Mouse (Mus musculus) kidney, adult 2 months (tissue): ENCODE results near the gene Rbms1. TPM values are rescaled to one million over a fixed set of nuclear protein-coding genes. Genes with fewer than 3 reads are reported as not detected.
A peak's percentile ranks its signal among the peaks of the same experiment; 100 is the strongest.

Experiments used
- DNase-seq: peaks from one replicate; pipeline ENCODE4 v3.0.0; 2021
- H3K27ac ChIP-seq: fragments of 200-500 bp; 2 replicates; pipeline ENCODE4 v1.5.1; 2012; ENCODE audit warnings: low read depth, low read length, control low read depth, inconsistent platforms; ENCODE audit not compliant: insufficient read depth
- H3K27me3 ChIP-seq: fragments of 200-500 bp; replicated peaks from 2 replicates; pipeline ENCODE4 v1.6.1; 2012; ENCODE audit warnings: mild to moderate bottlenecking, moderate library complexity, low read length, inconsistent platforms; ENCODE audit not compliant: control insufficient read depth, insufficient read depth
- H3K36me3 ChIP-seq: fragments of 200-500 bp; 2 replicates; pipeline ENCODE4 v1.6.1; 2012; ENCODE audit warnings: mild to moderate bottlenecking, moderate library complexity, low read length, inconsistent platforms; ENCODE audit not compliant: control insufficient read depth, insufficient read depth
- H3K4me1 ChIP-seq: fragments of 200-500 bp; 2 replicates; pipeline ENCODE4 v1.6.1; 2011; ENCODE audit warnings: low read length; ENCODE audit not compliant: control insufficient read depth, insufficient read depth
- H3K4me3 ChIP-seq: fragments of 200-500 bp; 2 replicates; pipeline ENCODE4 v1.5.1; 2011; ENCODE audit warnings: mild to moderate bottlenecking, low read depth, low read length, control low read depth; ENCODE audit not compliant: insufficient read depth
- CTCF ChIP-seq: fragments of 200-500 bp; conservative IDR thresholded peaks from 2 replicates; pipeline ENCODE4 v1.5.1; 2011; ENCODE audit warnings: low read depth, mild to moderate bottlenecking, control low read depth, low read length, moderate library complexity, mixed read lengths; ENCODE audit not compliant: insufficient read depth, insufficient read length
- POLR2A ChIP-seq: fragments of 200-500 bp; IDR thresholded peaks from one replicate; pipeline ENCODE4 v1.6.1; 2011; ENCODE audit warnings: low read depth, low read length, control low read depth
- WGBS: fragments of 180-500 bp; shearing (Covaris S2); methylation state at CpG from one replicate; pipeline ENCODE4 v1.1.7; 2018; 5-methylcytosine and 5-hydroxymethylcytosine counted together
- polyA plus RNA-seq: library from polyadenylated mRNA; depleted of rRNA; stranded (reverse); fragments of >200 nt; gene quantifications from 2 replicates; pipeline ENCODE4 v1.2.3, GENCODE M21; 2012

Gene Rbms1
- polyA plus RNA-seq, 1 experiment = 73.8 TPM

- Histone ChIP-seq H3K4me3 (no peak overlapping the region), H3K4me1 (peaks cover 9% of the 10 kb centered on the region), H3K36me3 (no peaks in the 10 kb centered on the region), H3K27ac (no peak overlapping the region), H3K27me3 (no peaks in the 10 kb centered on the region)
- WGBS = 48% methylated on average over 4 of the region's 4 CpGs
- DNase-seq = peak; percentile 78
- no peak for TF ChIP-seq POLR2A
- TF ChIP-seq CTCF = no peak
Observed at GRCm38 (mm10) chr2:60825690-60826089, 137.3 kb downstream of the Rbms1 start.

GRCm38 (mm10) chr2:60821635-60822034, 141.4 kb downstream of the Rbms1 start:
- Histone ChIP-seq H3K27me3 (no peaks in the 10 kb centered on the region), H3K36me3 (no peaks in the 10 kb centered on the region), H3K4me3 (no peak overlapping the region), H3K4me1 (peaks cover 4% of the 10 kb centered on the region), H3K27ac (no peak overlapping the region)
- no peak for DNase-seq
- TF ChIP-seq CTCF = no peak
- no peak for TF ChIP-seq POLR2A
- WGBS = 73% methylated on average over 3 of the region's 3 CpGs

DNA sequence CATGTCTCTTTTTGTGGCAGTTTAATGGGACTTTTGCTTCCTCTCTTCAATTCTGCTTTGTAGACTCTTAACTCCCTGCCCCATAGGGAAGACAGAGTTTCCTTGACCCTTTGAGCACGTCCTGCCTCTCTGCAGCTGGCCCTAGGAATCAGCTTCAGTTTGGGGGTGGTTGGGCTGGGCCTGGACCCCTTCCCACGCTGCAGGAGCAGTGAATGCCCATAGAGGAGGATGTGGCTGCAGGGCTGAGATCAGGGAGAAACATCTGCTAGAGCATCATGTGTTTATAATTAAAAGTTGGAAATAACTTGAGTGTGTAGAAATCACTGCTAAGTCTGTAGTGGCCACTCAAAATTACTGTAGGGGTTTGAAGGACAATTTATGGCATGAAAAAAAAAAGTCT, 144.4 kb downstream of the Rbms1 start:
- no peak for DNase-seq
- TF ChIP-seq POLR2A (no peak), CTCF (no peak)
- Histone ChIP-seq H3K4me3 (no peak overlapping the region), H3K4me1 (no peaks in the 10 kb centered on the region), H3K27me3 (no peaks in the 10 kb centered on the region), H3K27ac (no peak overlapping the region), H3K36me3 (no peaks in the 10 kb centered on the region)
- 56% methylated on average over 2 of the region's 2 CpGs for WGBS

GRCm38 (mm10) chr2:60816307-60816706, 146.7 kb downstream of the Rbms1 start:
- Histone ChIP-seq H3K4me3 (no peak overlapping the region), H3K27ac (no peak overlapping the region), H3K36me3 (no peaks in the 10 kb centered on the region), H3K4me1 (no peaks in the 10 kb centered on the region), H3K27me3 (no peaks in the 10 kb centered on the region)
- no peak for TF ChIP-seq CTCF
- TF ChIP-seq POLR2A = no peak
- 90% methylated on average over 2 of the region's 2 CpGs for WGBS
- DNase-seq = no peak

- no peak overlapping the region for H3K4me3 ChIP-seq
- 51% methylated on average over 6 of the region's 6 CpGs for WGBS
- no peaks in the 10 kb centered on the region for H3K36me3 ChIP-seq
- H3K27me3 ChIP-seq = no peaks in the 10 kb centered on the region
- TF ChIP-seq POLR2A = no peak
- TF ChIP-seq CTCF = no peak
- peaks cover under 1% of the 10 kb centered on the region for H3K4me1 ChIP-seq
- no peak overlapping the region for H3K27ac ChIP-seq
- DNase-seq = peak; percentile 82
Observed at GRCm38 (mm10) chr2:60814788-60815187, 148.2 kb downstream of the Rbms1 start.

GRCm38 (mm10) chr2:60812949-60813348, 150.0 kb downstream of the Rbms1 start:
- H3K36me3 ChIP-seq = no peaks in the 10 kb centered on the region
- H3K27ac ChIP-seq = 0 out of 2 replicates have a peak overlapping the region, but pooled peaks have one; percentile 14
- 75% methylated on average over 12 of the region's 12 CpGs for WGBS
- no peak for TF ChIP-seq CTCF
- no peak for TF ChIP-seq POLR2A
- no peaks in the 10 kb centered on the region for H3K27me3 ChIP-seq
- no peak for DNase-seq
- H3K4me3 ChIP-seq = no peak overlapping the region
- peaks cover 9% of the 10 kb centered on the region for H3K4me1 ChIP-seq

DNA sequence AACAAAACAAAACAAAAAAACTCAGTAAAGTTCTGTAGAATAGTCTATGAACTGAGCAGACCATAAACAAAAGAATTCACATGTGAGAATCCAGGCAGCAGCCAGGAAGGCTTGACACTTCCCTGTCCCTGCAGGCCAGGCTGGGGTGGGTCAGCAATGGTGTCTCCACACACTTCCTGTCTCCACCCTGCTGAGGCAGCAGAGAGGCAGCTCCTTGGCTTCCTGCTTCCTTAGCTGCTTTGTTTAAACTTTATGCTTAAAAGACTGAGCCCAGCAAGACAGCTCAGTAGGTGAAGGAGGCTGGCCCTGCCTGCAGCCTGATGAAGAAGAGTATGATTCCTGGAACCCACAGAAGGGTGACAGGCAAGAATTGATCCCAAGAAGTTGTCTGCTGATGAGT, 152.4 kb downstream of the Rbms1 start:
- H3K27me3 ChIP-seq = no peaks in the 10 kb centered on the region
- TF ChIP-seq CTCF = peak; percentile 26; the same call in 1 of the 2 replicates
- TF ChIP-seq POLR2A = no peak
- peak; percentile 87 for DNase-seq
- peaks cover 16% of the 10 kb centered on the region for H3K4me1 ChIP-seq
- peak overlapping the region; percentile 69; the same call in 1 of the 2 replicates for H3K27ac ChIP-seq
- no peak overlapping the region for H3K4me3 ChIP-seq
- no peaks in the 10 kb centered on the region for H3K36me3 ChIP-seq

DNA sequence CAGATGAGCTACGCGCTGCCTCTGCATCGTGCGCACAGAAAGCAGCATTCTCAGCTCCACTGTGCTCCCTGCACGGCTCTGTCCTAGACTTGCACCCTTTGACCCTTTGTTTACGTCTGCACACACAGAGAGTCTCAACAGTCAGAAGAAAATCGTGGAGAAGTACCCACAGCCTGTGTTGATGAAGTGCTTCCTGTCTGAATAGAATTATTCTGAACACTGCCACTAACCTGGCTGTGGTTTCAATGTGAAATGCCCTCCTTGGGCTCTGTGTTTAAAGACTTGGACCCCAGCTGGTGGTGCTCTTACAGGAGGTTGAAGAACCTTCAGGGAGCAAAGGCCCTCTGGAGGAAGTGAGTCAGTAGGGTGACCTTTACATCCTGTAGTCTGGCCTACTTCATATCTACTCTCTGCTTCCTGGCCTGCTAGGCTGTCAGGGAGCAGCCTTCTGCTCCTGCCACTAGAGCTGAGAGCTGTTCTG, 153.5 kb downstream of the Rbms1 start:
- TF ChIP-seq CTCF (no peak), POLR2A (no peak)
- no peak overlapping the region for H3K4me3 ChIP-seq
- no peaks in the 10 kb centered on the region for H3K36me3 ChIP-seq
- H3K27me3 ChIP-seq = no peaks in the 10 kb centered on the region
- peak; percentile 33 for DNase-seq
- H3K27ac ChIP-seq = 0 out of 2 replicates have a peak overlapping the region, but pooled peaks have one; percentile 5
- 43% methylated on average over 7 of the region's 7 CpGs for WGBS
- peaks cover 19% of the 10 kb centered on the region for H3K4me1 ChIP-seq
